In genomic region chr10:45486603-45486946, GRCm38 (mm10) we compare ENCODE assay signal across 7 mouse cellular contexts. TPM values are rescaled to one million over a fixed set of nuclear protein-coding genes. Genes with fewer than 3 reads are reported as not detected.
DNase-seq lines count a peak whose midpoint lies in the region; ATAC-seq and TF ChIP-seq lines count a peak whose summit lies in the region.

No protein-coding gene starts in this region.

- H3K27me3 ChIP-seq in lung, embryonic 16.5 days (ENCODE audit: control insufficient read depth, insufficient read depth, low read depth, low read length): peaks cover 30% of the 10 kb centered on the region
- H3K27me3 ChIP-seq in forebrain, embryonic 12.5 days: no peaks in the 10 kb centered on the region; the same call in 1 of the 2 replicates
- H3K27me3 ChIP-seq in intestine, embryonic 16.5 days (replicated peaks; ENCODE audit: control insufficient read depth, insufficient read depth, low read length): peaks cover 20% of the 10 kb centered on the region

- no peak for TF ChIP-seq CTCF in olfactory bulb, adult 2 months (IDR thresholded peaks at IDR 0.05; ENCODE audit: insufficient read depth, low read depth, low read length)

- no peak; the same call in 1 of the 2 replicates for ATAC-seq in lung, embryonic 16.5 days (ENCODE audit: low read depth)
- no peak; the same call in 1 of the 2 replicates for ATAC-seq in forebrain, embryonic 12.5 days (ENCODE audit: low FRiP score)
- ATAC-seq in intestine, embryonic 16.5 days: peak; percentile 50; the same call in 1 of the 2 replicates
- no peak for ATAC-seq in megakaryocyte-erythroid progenitor cell, adult 5-6 weeks (replicated peaks; ENCODE audit: low FRiP score, low TSS enrichment, poor library complexity, severe bottlenecking)

- H3K36me3 ChIP-seq in lung, embryonic 16.5 days (ENCODE audit: control insufficient read depth, insufficient read depth, low read length): no peaks in the 10 kb centered on the region
- no peaks in the 10 kb centered on the region for H3K36me3 ChIP-seq in forebrain, embryonic 12.5 days (replicated peaks)
- H3K36me3 ChIP-seq in intestine, embryonic 16.5 days (ENCODE audit: control insufficient read depth, insufficient read depth, low read length): no peaks in the 10 kb centered on the region

- H3K27ac ChIP-seq in lung, embryonic 16.5 days (ENCODE audit: low read length): no peak overlapping the region
- peak overlapping the region; percentile 92 for H3K27ac ChIP-seq in forebrain, embryonic 12.5 days
- H3K27ac ChIP-seq in intestine, embryonic 16.5 days (ENCODE audit: low read length): no peak overlapping the region
- H3K27ac ChIP-seq in olfactory bulb, adult 2 months (ENCODE audit: insufficient read depth, low read depth, low read length): no peak overlapping the region

- DNase-seq in lung, postnatal 14 days: no peak
- DNase-seq in yolk sac, embryonic 10.5 days (ENCODE audit: low spot score): no peak

- H3K4me1 ChIP-seq in lung, embryonic 16.5 days (replicated peaks; ENCODE audit: control insufficient read depth, insufficient read depth, low read length): peaks cover 9% of the 10 kb centered on the region; the same call in 1 of the 2 replicates
- H3K4me1 ChIP-seq in forebrain, embryonic 12.5 days: peaks cover 4% of the 10 kb centered on the region; the same call in 1 of the 2 replicates
- H3K4me1 ChIP-seq in intestine, embryonic 16.5 days (ENCODE audit: control insufficient read depth, insufficient read depth, low read length): peaks cover 7% of the 10 kb centered on the region
- peaks cover 7% of the 10 kb centered on the region for H3K4me1 ChIP-seq in olfactory bulb, adult 2 months (ENCODE audit: control insufficient read depth, insufficient read depth, low read length)

- WGBS in lung, embryonic 16.5 days: under 1% methylated on average over 35 of the region's 40 CpGs
- 1% methylated on average over 39 of the region's 40 CpGs for WGBS in forebrain, embryonic 12.5 days
- WGBS in intestine, embryonic 16.5 days: under 1% methylated on average over 40 of the region's 40 CpGs
- under 1% methylated on average over 40 of the region's 40 CpGs for WGBS in olfactory bulb, adult 2 months

- no peaks in the 10 kb centered on the region for H3K9me3 ChIP-seq in lung, embryonic 16.5 days (ENCODE audit: control insufficient read depth, low read length)
- H3K9me3 ChIP-seq in forebrain, embryonic 12.5 days: no peaks in the 10 kb centered on the region
- no peaks in the 10 kb centered on the region for H3K9me3 ChIP-seq in intestine, embryonic 16.5 days (ENCODE audit: control insufficient read depth, low read length)

- H3K9ac ChIP-seq in lung, embryonic 16.5 days (ENCODE audit: low read length): peak overlapping the region; percentile 46; the same call in 1 of the 2 replicates
- H3K9ac ChIP-seq in forebrain, embryonic 12.5 days: peak overlapping the region; percentile 79
- H3K9ac ChIP-seq in intestine, embryonic 16.5 days (ENCODE audit: low read depth, low read length): peak overlapping the region; percentile 57

- H3K4me3 ChIP-seq in lung, embryonic 16.5 days (ENCODE audit: low read length): peak overlapping the region; percentile 58
- H3K4me3 ChIP-seq in forebrain, embryonic 12.5 days (replicated peaks): peak overlapping the region; percentile 76
- peak overlapping the region; percentile 67 for H3K4me3 ChIP-seq in intestine, embryonic 16.5 days (ENCODE audit: low read length)
- H3K4me3 ChIP-seq in olfactory bulb, adult 2 months (ENCODE audit: insufficient read depth, low read depth, low read length): peak overlapping the region; percentile 48

- peak overlapping the region; percentile 99 for H3K4me2 ChIP-seq in lung, embryonic 16.5 days (ENCODE audit: low read depth, low read length)
- peak overlapping the region; percentile 81 for H3K4me2 ChIP-seq in forebrain, embryonic 12.5 days
- peak overlapping the region; percentile 100 for H3K4me2 ChIP-seq in intestine, embryonic 16.5 days (ENCODE audit: low read depth, low read length)

- TF ChIP-seq POLR2A in olfactory bulb, adult 2 months (IDR thresholded peaks at IDR 0.05; ENCODE audit: insufficient read depth, low read depth, low read length): no peak

RNA-seq across cellular contexts. Expression of gene Lin28b, which starts 0.4 kb away (rescaled TPM):
- 0.48 and 0.97 TPM in 2 replicates for polyA plus RNA-seq in lung, embryonic 16.5 days (2015; fragmentation: Nextera tagmentation; extraction: Ambion mirVana)
- polyA plus RNA-seq in forebrain, embryonic 12.5 days (2016; fragmentation: Nextera tagmentation; extraction: Ambion mirVana): 16.1 and 16.3 TPM in 2 replicates
- polyA plus RNA-seq in intestine, embryonic 16.5 days (2015; fragmentation: Nextera tagmentation; extraction: Ambion mirVana): 0.53 and 0.98 TPM in 2 replicates
- polyA plus RNA-seq in olfactory bulb, adult 2 months (2012; ENCODE audit: insufficient read depth, insufficient read length, low replicate concordance, missing spikeins): not detected in 2 replicates
- 0.27 TPM in 1 of 2 replicates, not detected in the other for total RNA-seq in megakaryocyte-erythroid progenitor cell, adult 5-6 weeks (2014; fragmentation: Nextera tagmentation)
- total RNA-seq in megakaryocyte-erythroid progenitor cell, adult 5-6 weeks (2017): not detected in 2 replicates
